Mouse (Mus musculus) thymus, postnatal 0 days (tissue): Measurements from ENCODE around the gene Gm20509. TPM values are rescaled to one million over a fixed set of nuclear protein-coding genes. Genes with fewer than 3 reads are reported as not detected.
A peak's percentile ranks its signal among the peaks of the same experiment; 100 is the strongest.
"Not testable (repeated sequence)": the region's sequence is repeated elsewhere in the genome, so short reads cannot be mapped to it uniquely, and the experiment has no call there.

Experiments used
- DNase-seq: peaks from one replicate; pipeline ENCODE4 v3.0.0-alpha.2; 2015; ENCODE audit warnings: low spot score
- polyA plus RNA-seq: library from polyadenylated mRNA; unstranded; fragments of >200 nt; fragmentation: Nextera tagmentation; extraction: Ambion mirVana; gene quantifications from 2 replicates; pipeline ENCODE4 v1.2.1, GENCODE M21; 2015

Gm20509 gene
- polyA plus RNA-seq, 1 experiment from 2014 or later, result not detected

- DNase-seq, result no peak
These were observed 4.4 kb upstream of the Gm20509 start for GRCm38 (mm10) chr9:73097898-73098297.

- DNase-seq, result no peak
These were observed 734 bp upstream of the Gm20509 start, which contains the start of gene Khdc3 for GRCm38 (mm10) chr9:73101536-73101935. TSS of gene Khdc3 (plus strand) at chr9:73101836.

- no peak for DNase-seq
These were observed 1.0 kb downstream of the Gm20509 start for GRCm38 (mm10) chr9:73103159-73103879.

GRCm38 (mm10) chr9:73103880-73104198, 1.6 kb downstream of the Gm20509 start:
- no peak for DNase-seq

GRCm38 (mm10) chr9:73105141-73105540, 2.9 kb downstream of the Gm20509 start:
- no peak for DNase-seq

- DNase-seq, result no peak
These were observed 3.5 kb downstream of the Gm20509 start for GRCm38 (mm10) chr9:73105771-73106170.

- DNase-seq, result peak; percentile 90
These were observed 10.9 kb downstream of the Gm20509 start, which contains the start of gene Rsl24d1 for GRCm38 (mm10) chr9:73112919-73113906. TSS of gene Rsl24d1 (plus strand) at chr9:73113426.

- not testable (repeated sequence) for DNase-seq
These were observed 14.4 kb downstream of the Gm20509 start for GRCm38 (mm10) chr9:73116704-73117103.

GRCm38 (mm10) chr9:73118012-73118411, 15.7 kb downstream of the Gm20509 start:
- no peak for DNase-seq

- DNase-seq, result peak; percentile 31
These were observed 19.5 kb downstream of the Gm20509 start for GRCm38 (mm10) chr9:73121735-73122134.

GRCm38 (mm10) chr9:73125043-73125570, 22.8 kb downstream of the Gm20509 start:
- DNase-seq, result no peak

- DNase-seq, result no peak
These were observed 25.2 kb downstream of the Gm20509 start for GRCm38 (mm10) chr9:73127457-73127856.

- no peak for DNase-seq
These were observed 27.6 kb downstream of the Gm20509 start for GRCm38 (mm10) chr9:73129875-73130274.

GRCm38 (mm10) chr9:73130529-73130928, 28.3 kb downstream of the Gm20509 start:
- DNase-seq, result no peak

GRCm38 (mm10) chr9:73137341-73137886, 35.1 kb downstream of the Gm20509 start:
- DNase-seq, result no peak

GRCm38 (mm10) chr9:73154347-73154746, 52.1 kb downstream of the Gm20509 start:
- DNase-seq, result no peak

- no peak for DNase-seq
These were observed 55.7 kb downstream of the Gm20509 start for GRCm38 (mm10) chr9:73157968-73158367.

GRCm38 (mm10) chr9:73159265-73159664, 57.0 kb downstream of the Gm20509 start:
- peak; percentile 37 for DNase-seq

- DNase-seq, result peak; percentile 77
These were observed 60.5 kb downstream of the Gm20509 start for GRCm38 (mm10) chr9:73162571-73163333.

GRCm38 (mm10) chr9:73165631-73166030, 63.4 kb downstream of the Gm20509 start:
- no peak for DNase-seq
